Mouse (Mus musculus) testis, adult 2 months (tissue): ENCODE measurements around the gene Mllt1. TPM values are rescaled to one million over a fixed set of nuclear protein-coding genes. Genes with fewer than 3 reads are reported as not detected.

ENCODE experiments used
- H3K27ac ChIP-seq: fragments of 200-500 bp; 2 replicates; pipeline ENCODE4 v1.5.1; 2012; ENCODE audit warnings: low read depth, low read length; ENCODE audit not compliant: control insufficient read depth, insufficient read depth
- H3K27me3 ChIP-seq: fragments of 200-500 bp; 2 replicates; pipeline ENCODE4 v1.6.1; 2012; ENCODE audit warnings: mild to moderate bottlenecking, low read length, moderate library complexity; ENCODE audit not compliant: control insufficient read depth, insufficient read depth
- H3K36me3 ChIP-seq: fragments of 200-500 bp; 2 replicates; pipeline ENCODE4 v1.6.1; 2012; ENCODE audit warnings: mild to moderate bottlenecking, low read length; ENCODE audit not compliant: control insufficient read depth, insufficient read depth
- H3K4me1 ChIP-seq: fragments of 200-500 bp; 2 replicates; pipeline ENCODE4 v1.6.1; 2012; ENCODE audit warnings: low read length; ENCODE audit not compliant: control insufficient read depth, insufficient read depth
- H3K4me3 ChIP-seq: fragments of 200-500 bp; 2 replicates; pipeline ENCODE4 v1.5.1; 2012; ENCODE audit warnings: low read depth, mild to moderate bottlenecking, low read length, moderate library complexity, mixed read lengths; ENCODE audit not compliant: control insufficient read depth
- CTCF ChIP-seq: fragments of 200-500 bp; IDR thresholded peaks from 2 replicates; pipeline ENCODE4 v1.5.1; 2012; ENCODE audit warnings: low read depth, mild to moderate bottlenecking, inconsistent platforms, low read length, moderate library complexity; ENCODE audit not compliant: control insufficient read depth, insufficient read depth, insufficient replicate concordance
- POLR2A ChIP-seq: fragments of 200-500 bp; IDR thresholded peaks from 2 replicates; pipeline ENCODE4 v1.6.1; 2012; ENCODE audit warnings: low read depth, mild to moderate bottlenecking, inconsistent platforms, low read length, moderate library complexity; ENCODE audit not compliant: control insufficient read depth
- polyA plus RNA-seq: library from polyadenylated mRNA; depleted of rRNA; stranded (reverse); fragments of >200 nt; gene quantifications from 2 replicates; pipeline ENCODE4 v1.2.3, GENCODE M21; 2012

Gene Mllt1
- polyA plus RNA-seq, 1 experiment: 60.6 TPM

DNA sequence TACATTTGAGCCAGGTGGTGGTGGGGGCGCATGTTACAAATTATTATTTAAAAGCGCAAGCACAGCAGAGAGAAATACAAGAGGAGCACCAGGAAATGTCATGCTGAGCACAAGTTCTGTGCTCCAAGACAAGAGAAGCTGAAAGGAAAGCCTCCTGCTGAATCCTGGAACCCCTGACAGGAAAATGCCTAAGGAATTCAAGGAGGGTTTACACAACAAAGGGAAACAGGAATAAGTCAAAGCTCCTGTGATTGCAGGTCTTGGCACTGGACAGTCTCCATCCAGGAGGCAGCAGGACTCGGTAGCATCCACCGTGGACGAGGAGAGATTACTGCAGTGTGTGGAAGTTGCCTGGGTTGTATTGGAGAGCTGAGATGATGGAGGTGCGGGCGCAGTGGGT, 69.1 kb downstream of the Mllt1 start:
- H3K36me3 ChIP-seq: no peaks in the 10 kb centered on the region
- H3K27ac ChIP-seq: no peak overlapping the region
- peaks cover 7% of the 10 kb centered on the region for H3K4me1 ChIP-seq
- no peak overlapping the region for H3K4me3 ChIP-seq
- no peaks in the 10 kb centered on the region for H3K27me3 ChIP-seq
- no peak for TF ChIP-seq CTCF
- TF ChIP-seq POLR2A: no peak

DNA sequence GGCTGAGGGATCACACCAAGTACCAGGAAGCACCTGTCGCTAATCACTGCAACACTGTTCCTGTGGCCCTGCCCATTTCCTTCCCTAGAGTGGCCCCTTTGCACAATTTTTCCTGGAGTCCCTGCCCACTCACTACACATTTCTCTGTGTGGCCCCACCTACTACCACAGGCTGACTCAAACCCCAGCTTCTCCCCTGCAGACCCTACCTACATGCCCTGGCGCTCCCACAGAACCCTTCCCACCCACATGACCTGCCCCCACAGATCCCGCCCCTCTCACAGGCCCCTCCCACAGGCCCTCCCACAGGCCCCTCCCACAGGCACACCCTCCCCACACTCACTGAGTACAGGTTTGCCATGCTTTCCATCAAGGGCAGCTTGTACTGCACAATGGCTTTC, 74.0 kb downstream of the Mllt1 start:
- Histone ChIP-seq H3K4me1 (no peaks in the 10 kb centered on the region; the same call in 1 of the 2 replicates), H3K4me3 (no peak overlapping the region), H3K27me3 (no peaks in the 10 kb centered on the region), H3K36me3 (no peaks in the 10 kb centered on the region), H3K27ac (no peak overlapping the region)
- TF ChIP-seq CTCF (no peak), POLR2A (no peak)

DNA sequence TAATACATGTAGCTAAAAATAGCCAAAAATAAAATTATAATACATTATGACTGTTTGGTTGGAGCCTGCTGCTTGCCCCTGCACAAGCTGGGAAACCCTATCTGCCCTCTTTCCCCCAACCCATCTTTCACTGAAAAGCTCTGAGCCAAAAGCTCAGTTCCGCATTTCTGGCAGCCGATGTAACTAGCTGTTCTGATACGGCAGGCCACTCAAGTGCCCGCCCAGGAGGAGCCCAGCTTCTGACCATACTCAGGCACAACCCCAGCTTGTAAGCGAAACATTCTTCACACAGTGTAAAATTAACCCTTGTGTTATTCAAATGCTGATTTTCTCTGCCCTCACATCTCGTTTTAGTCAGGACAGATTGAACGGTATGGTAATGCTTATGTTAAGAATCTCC, 76.3 kb downstream of the Mllt1 start:
- Histone ChIP-seq H3K27ac (no peak overlapping the region), H3K27me3 (no peaks in the 10 kb centered on the region), H3K4me1 (no peaks in the 10 kb centered on the region; the same call in 1 of the 2 replicates), H3K36me3 (no peaks in the 10 kb centered on the region), H3K4me3 (no peak overlapping the region)
- TF ChIP-seq CTCF (no peak), POLR2A (no peak)

DNA sequence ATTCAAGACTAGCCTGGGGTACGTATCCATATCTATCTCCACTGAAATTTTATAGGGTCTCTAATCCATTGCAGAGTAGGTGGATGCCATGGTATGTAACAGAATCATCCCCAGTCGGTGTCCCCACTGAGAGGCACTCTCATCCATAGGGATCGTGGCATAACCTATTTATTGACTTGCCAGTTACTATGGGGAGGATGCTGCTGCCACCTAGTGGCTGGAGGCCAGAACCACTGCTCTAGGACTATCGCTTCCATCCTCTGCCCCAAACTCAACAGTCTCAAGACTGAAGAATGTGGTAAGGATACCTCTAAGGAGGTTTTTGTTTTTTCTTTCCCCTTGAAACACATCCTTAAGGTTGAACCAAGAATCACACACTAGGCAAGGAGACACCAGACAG, 77.0 kb downstream of the Mllt1 start:
- Histone ChIP-seq H3K4me1 (no peaks in the 10 kb centered on the region; the same call in 1 of the 2 replicates), H3K36me3 (no peaks in the 10 kb centered on the region), H3K27ac (no peak overlapping the region), H3K27me3 (no peaks in the 10 kb centered on the region), H3K4me3 (no peak overlapping the region)
- peak; percentile 94; the same call in 1 of the 2 replicates for TF ChIP-seq CTCF
- TF ChIP-seq POLR2A: no peak

DNA sequence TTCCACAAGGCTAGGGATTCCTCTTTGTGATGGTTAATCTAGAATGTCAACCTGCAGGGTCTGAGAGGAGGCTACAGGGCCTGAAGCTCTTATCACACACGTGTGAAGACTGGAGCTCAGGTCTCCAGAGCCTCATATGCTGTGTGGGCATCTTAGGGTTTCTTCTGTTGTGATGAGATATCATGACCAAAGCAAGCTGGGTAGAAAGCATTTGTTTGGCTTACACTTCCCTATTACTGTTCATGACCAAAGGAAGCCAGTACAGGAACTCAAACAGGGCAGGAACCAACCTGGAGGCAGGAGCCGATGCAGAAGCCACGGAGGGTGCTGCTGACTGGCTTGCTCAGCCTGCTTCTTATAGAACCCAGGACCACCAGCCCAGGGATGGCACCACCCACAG, 79.8 kb downstream of the Mllt1 start:
- TF ChIP-seq POLR2A (no peak), CTCF (no peak)
- no peak overlapping the region for H3K4me3 ChIP-seq
- H3K27me3 ChIP-seq: no peaks in the 10 kb centered on the region
- no peaks in the 10 kb centered on the region for H3K4me1 ChIP-seq
- no peak overlapping the region for H3K27ac ChIP-seq
- no peaks in the 10 kb centered on the region for H3K36me3 ChIP-seq

DNA sequence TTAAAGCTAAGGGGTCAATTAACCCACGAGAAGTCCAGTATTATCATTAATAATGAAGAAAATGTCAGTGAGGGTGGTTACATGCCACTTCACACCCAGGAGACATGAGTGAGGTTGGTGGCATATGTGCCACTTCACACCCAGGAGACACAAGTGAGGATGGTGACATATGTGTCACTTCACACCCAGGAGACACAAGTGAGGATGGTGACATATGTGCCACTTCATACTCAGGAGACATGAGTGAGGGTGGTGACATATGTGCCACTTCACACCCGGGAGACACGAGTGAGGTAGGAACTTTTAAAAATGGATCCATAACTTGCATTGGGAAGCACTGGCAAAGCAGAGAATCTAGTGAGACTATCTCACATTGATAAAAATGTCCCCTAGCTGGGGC, 84.0 kb downstream of the Mllt1 start:
- no peak overlapping the region for H3K4me3 ChIP-seq
- no peaks in the 10 kb centered on the region for H3K27me3 ChIP-seq
- no peak overlapping the region for H3K27ac ChIP-seq
- H3K36me3 ChIP-seq: no peaks in the 10 kb centered on the region
- TF ChIP-seq POLR2A (no peak), CTCF (no peak)
- H3K4me1 ChIP-seq: no peaks in the 10 kb centered on the region

DNA sequence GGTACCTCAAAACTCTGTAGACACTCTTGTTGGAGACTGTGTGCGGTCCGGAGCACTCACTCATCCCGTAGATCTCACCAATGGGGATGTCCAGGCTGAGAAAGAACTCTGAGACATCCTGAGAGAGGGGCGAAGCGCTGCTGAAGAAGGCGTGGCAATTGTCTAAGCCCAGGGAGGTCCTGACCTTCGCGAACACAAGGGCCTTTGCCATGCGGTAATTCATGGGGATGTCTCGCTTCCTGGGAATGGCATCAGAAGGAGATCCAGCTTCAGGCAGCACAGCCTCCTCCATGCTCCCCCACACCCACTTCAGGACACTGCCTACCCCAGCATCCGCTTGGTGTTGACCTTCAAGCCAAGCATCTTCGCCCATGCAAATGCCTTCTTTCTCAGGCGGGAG, 85.5 kb downstream of the Mllt1 start:
- TF ChIP-seq CTCF (no peak), POLR2A (no peak)
- Histone ChIP-seq H3K4me1 (no peaks in the 10 kb centered on the region; the same call in 1 of the 2 replicates), H3K4me3 (no peak overlapping the region), H3K36me3 (no peaks in the 10 kb centered on the region), H3K27me3 (no peaks in the 10 kb centered on the region), H3K27ac (no peak overlapping the region)

DNA sequence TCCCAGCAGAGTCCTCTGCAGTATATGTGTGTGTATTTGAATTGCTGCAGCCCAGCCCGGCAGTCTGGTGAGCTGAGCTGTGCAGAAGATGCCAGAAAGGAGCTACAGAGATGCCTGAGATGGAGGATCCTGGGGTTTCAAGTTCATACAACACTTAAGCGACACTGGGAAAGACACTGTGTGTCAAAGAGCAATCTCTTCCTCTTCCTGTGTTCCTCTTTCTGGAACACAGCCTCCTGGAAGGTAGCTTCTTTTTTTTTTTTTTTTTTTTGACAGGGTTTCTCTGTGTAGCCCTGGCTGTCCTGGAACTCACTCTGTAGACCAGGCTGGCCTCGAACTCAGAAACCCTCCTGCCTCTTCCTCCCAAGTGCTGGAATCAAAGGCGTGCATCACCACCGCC, 86.4 kb downstream of the Mllt1 start:
- Histone ChIP-seq H3K4me3 (no peak overlapping the region), H3K27me3 (no peaks in the 10 kb centered on the region), H3K4me1 (no peaks in the 10 kb centered on the region; the same call in 1 of the 2 replicates), H3K36me3 (no peaks in the 10 kb centered on the region), H3K27ac (no peak overlapping the region)
- TF ChIP-seq CTCF (no peak), POLR2A (no peak)
